16 mouse cellular contexts compared by ENCODE assay signal in genomic region chr17:90583196-90583595, GRCm38 (mm10).
DNase-seq lines count a peak whose midpoint lies in the region; ATAC-seq lines count a peak whose summit lies in the region.
"Had no signal": no experiment of that assay in that cellular context is flagged by ENCODE, and none has a peak within 500 bp of the region (broad histone marks: within the 10 kb centered on the region; RNA-seq: fewer than 3 reads in every experiment).

No protein-coding gene starts in this region.

- peak overlapping the region; percentile 27; the same call in 1 of the 2 replicates for H3K27ac ChIP-seq in midbrain, embryonic 15.5 days
- H3K27ac ChIP-seq in midbrain, embryonic 10.5 days (replicated peaks), result no peak overlapping the region
- H3K27ac ChIP-seq in midbrain, embryonic 16.5 days (ENCODE audit: low read length), result 0 out of 2 replicates have a peak overlapping the region, but pooled peaks have one; percentile 7
- H3K27ac ChIP-seq: gastrocnemius, adult 2 months; heart, embryonic 15.5 days; limb, embryonic 13.5 days had no signal

- no peak overlapping the region for H3K4me2 ChIP-seq in midbrain, embryonic 15.5 days
- H3K4me2 ChIP-seq in midbrain, embryonic 16.5 days (ENCODE audit: low read length), result no peak overlapping the region
- H3K4me2 ChIP-seq: heart, embryonic 15.5 days; limb, embryonic 13.5 days had no signal

- no peaks in the 10 kb centered on the region for H3K27me3 ChIP-seq in midbrain, embryonic 15.5 days (replicated peaks)
- H3K27me3 ChIP-seq in midbrain, embryonic 10.5 days (ENCODE audit: low read depth, poor library complexity, severe bottlenecking), result no peaks in the 10 kb centered on the region
- H3K27me3 ChIP-seq in midbrain, embryonic 16.5 days (ENCODE audit: control insufficient read depth, insufficient read depth, low read depth, low read length), result no peaks in the 10 kb centered on the region
- H3K27me3 ChIP-seq: heart, embryonic 15.5 days; limb, embryonic 13.5 days had no signal

- no peak overlapping the region for H3K4me3 ChIP-seq in midbrain, embryonic 15.5 days
- H3K4me3 ChIP-seq in midbrain, embryonic 10.5 days, result no peak overlapping the region
- H3K4me3 ChIP-seq in midbrain, embryonic 16.5 days (ENCODE audit: low read depth, low read length), result no peak overlapping the region
- H3K4me3 ChIP-seq: gastrocnemius, adult 2 months; heart, embryonic 15.5 days; limb, embryonic 13.5 days had no signal

- DNase-seq in frontal cortex, postnatal 10 days (ENCODE audit: low spot score in 2 of 2), result no peak
- no peak for DNase-seq in midbrain, embryonic 10.5 days (ENCODE audit: low spot score)
- DNase-seq in cerebellum, postnatal 14 days, result peak; percentile 17 to 31
- no peak for DNase-seq in urinary bladder, postnatal 10 days (ENCODE audit: low spot score)
- DNase-seq: adrenal gland, adult 8-10 months; gastrocnemius, adult 2 months; heart, adult 18-20 months; kidney, adult 9 months; lung, postnatal 14 days had no signal

- no peaks in the 10 kb centered on the region for H3K36me3 ChIP-seq in midbrain, embryonic 15.5 days (replicated peaks)
- H3K36me3 ChIP-seq in midbrain, embryonic 10.5 days, result no peaks in the 10 kb centered on the region
- 0 out of 2 replicates have a peak, but pooled peaks cover 5% of the 10 kb centered on the region for H3K36me3 ChIP-seq in midbrain, embryonic 16.5 days (ENCODE audit: control insufficient read depth, insufficient read depth, low read length)
- H3K36me3 ChIP-seq: heart, embryonic 15.5 days; limb, embryonic 13.5 days had no signal

- 0 out of 2 replicates have a peak, but pooled peaks have one; percentile 6 for ATAC-seq in frontal cortex, adult (ENCODE audit: low TSS enrichment)
- ATAC-seq in midbrain, embryonic 15.5 days (replicated peaks), result no peak
- ATAC-seq in midbrain, embryonic 16.5 days, result no peak
- ATAC-seq: CD4-positive, CD25-positive, alpha-beta regulatory T cell, adult 4 months; inflammation-experienced regulatory T-cells, adult 6 months had no signal

- peaks cover 13% of the 10 kb centered on the region for H3K4me1 ChIP-seq in midbrain, embryonic 15.5 days
- peaks cover 7% of the 10 kb centered on the region for H3K4me1 ChIP-seq in midbrain, embryonic 10.5 days
- H3K4me1 ChIP-seq in midbrain, embryonic 16.5 days (ENCODE audit: control insufficient read depth, insufficient read depth, low read length), result peaks cover 16% of the 10 kb centered on the region
- H3K4me1 ChIP-seq: heart, embryonic 15.5 days had no signal

- H3K9me3 ChIP-seq in midbrain, embryonic 15.5 days, result no peaks in the 10 kb centered on the region
- H3K9me3 ChIP-seq in midbrain, embryonic 10.5 days (replicated peaks), result no peaks in the 10 kb centered on the region
- no peaks in the 10 kb centered on the region for H3K9me3 ChIP-seq in midbrain, embryonic 16.5 days (replicated peaks; ENCODE audit: control insufficient read depth, low read length, poor library complexity, severe bottlenecking)
- H3K9me3 ChIP-seq: heart, embryonic 15.5 days; limb, embryonic 13.5 days had no signal

- WGBS in midbrain, embryonic 15.5 days, result 35% methylated on average over 3 of the region's 3 CpGs
- 84% methylated on average over 3 of the region's 3 CpGs for WGBS in midbrain, embryonic 10.5 days
- WGBS in midbrain, embryonic 16.5 days, result 45% methylated on average over 3 of the region's 3 CpGs

- no peak overlapping the region for H3K9ac ChIP-seq in midbrain, embryonic 15.5 days
- peak overlapping the region; percentile 28; the same call in 1 of the 2 replicates for H3K9ac ChIP-seq in midbrain, embryonic 16.5 days (ENCODE audit: low read depth, low read length)
- H3K9ac ChIP-seq: heart, embryonic 15.5 days; limb, embryonic 13.5 days had no signal

Comparison
In these comparisons a context has a peak if more than half of its experiments do, and no peak if none do; other contexts are left out.
1. DNase-seq: peak in cerebellum, postnatal 14 days (2 of 2); none in frontal cortex, postnatal 10 days (0 of 2), midbrain, embryonic 10.5 days (single experiment) and urinary bladder, postnatal 10 days (single experiment).